Mouse (Mus musculus): Measurements from ENCODE around the gene Zc3h4. TPM values are rescaled to one million over a fixed set of nuclear protein-coding genes. Genes with fewer than 3 reads are reported as not detected.
A peak's percentile ranks its signal among the peaks of the same experiment; 100 is the strongest.

Gene Zc3h4
- 59.1 and 96.9 TPM in 2 replicates for polyA plus RNA-seq (2012; ENCODE audit: insufficient read depth, low replicate concordance)

DNA sequence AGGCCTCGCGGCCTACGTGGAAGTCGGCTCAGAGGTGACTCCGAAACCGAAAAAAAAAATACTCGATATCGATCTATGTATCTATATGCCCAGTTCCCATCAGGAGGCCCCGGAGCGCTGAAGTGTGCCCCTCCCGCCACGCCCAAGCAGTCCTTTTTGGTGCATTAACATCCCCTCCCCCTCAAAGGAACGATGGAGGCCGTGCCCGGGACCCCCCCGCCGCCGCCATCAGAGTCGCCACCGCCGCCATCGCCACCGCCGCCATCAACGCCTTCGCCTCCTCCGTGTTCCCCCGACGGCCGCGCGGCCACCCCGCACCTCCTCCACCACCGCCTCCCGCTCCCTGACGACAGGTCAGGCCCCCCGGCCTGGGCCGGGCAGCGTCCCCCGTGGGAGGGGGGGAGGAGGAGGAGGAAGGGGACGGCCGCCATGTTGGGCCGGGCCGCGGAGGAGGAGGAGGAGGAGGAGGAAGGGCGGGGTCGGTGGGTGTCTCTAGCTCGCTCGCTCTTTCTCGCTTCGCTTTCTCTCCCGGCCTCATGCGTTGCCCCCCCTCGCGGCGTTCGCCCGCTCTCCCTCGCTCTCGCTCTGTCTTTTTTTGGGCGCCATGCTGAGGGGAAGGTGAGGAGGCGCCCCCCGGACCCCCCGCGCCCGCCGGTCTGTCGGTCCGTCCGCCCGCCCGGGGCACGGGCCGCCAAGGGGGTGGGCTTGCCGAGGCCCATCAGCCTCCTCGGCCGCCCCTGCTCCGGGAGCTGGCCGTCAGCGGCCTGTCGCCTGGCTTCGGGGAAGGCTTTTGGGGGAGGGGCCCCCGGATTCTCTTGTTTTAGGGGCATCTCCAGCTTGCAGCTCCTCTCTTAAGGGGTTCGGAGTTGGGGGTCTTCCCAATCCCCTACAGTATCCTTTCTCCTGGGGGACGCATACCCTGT is at the start of gene Zc3h4:
Gene Zc3h4 (plus strand): TSS at position 222 of the 923 bp plus-strand sequence.
- H3K4me1 ChIP-seq = peaks cover 55% of the 10 kb centered on the region
- peaks cover 26% of the 10 kb centered on the region for H3K36me3 ChIP-seq (replicated peaks; ENCODE audit: low read length)
- H3K27me3 ChIP-seq (replicated peaks) = no peaks in the 10 kb centered on the region
- peak within 1 kb of the TSS; percentile 98 for H3K4me3 ChIP-seq (replicated peaks)
- H3K9me3 ChIP-seq = no peaks in the 10 kb centered on the region
- TF ChIP-seq GATA1 (IDR thresholded peaks at IDR 0.05; ENCODE audit: borderline replicate concordance, low read length) (no peak), FLI1 (IDR thresholded peaks at IDR 0.05; ENCODE audit: low read length) (no peak)

DNA sequence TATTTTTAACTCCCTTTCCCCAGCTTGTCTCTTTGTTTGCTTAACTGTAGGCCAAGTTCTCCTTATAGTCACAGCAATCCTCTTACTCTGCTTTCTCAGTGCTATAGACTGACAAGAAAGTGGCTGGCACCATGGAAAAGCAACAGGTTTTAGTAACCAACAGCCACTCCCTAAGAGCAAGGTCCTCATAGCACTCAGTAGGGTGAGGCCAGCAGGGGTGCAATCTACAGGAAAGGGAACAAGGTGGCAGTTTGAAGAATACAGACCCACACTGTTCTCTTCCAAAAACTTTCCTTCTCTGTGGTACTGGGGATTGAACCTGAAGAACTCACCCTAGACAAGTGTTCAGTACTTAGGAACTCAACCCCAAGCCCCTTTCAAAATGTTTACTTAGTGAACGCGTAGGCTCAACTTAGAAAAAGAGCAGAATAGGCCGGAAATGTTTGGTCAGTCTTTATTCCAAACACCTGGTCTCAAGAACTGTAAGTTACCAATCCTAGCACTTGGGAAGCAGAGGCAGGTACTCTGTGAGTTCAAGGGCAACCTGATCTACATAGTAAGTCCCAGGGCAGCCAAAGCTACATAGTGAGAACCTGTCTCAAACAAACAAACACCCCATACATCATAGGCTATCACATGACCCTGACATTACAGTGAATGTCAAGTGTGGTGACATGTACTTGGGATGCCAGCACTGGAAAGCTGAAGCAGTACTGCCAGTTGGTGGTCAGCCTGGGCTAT is 44.7 kb upstream of the Zc3h4 start:
- Histone ChIP-seq H3K4me3 (replicated peaks) (no peak overlapping the region), H3K27me3 (replicated peaks) (no peaks in the 10 kb centered on the region), H3K9me3 (no peaks in the 10 kb centered on the region), H3K36me3 (replicated peaks; ENCODE audit: low read length) (peaks cover 81% of the 10 kb centered on the region), H3K4me1 (peaks cover 26% of the 10 kb centered on the region)
- TF ChIP-seq GATA1 (IDR thresholded peaks at IDR 0.05; ENCODE audit: borderline replicate concordance, low read length) (no peak), FLI1 (IDR thresholded peaks at IDR 0.05; ENCODE audit: low read length) (no peak)

DNA sequence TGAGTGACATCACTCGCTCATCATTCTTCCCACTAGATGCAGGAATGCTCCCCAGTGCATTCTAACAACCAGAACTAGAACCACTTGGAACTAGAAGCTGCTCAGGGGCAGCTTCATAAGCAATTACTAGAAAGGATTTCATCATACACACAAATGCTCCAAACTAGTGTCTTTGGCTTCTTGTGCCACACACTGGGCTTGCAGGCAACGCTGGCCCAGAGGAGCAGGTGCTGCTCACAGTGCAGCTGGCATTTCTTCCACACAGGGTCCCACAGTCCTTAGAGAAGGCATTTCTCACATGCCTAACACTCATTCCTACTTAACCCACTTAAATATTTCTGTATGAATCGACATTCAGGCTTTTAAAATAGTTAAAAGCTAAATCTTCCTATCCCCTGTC is 43.1 kb upstream of the Zc3h4 start:
- no peak for TF ChIP-seq FLI1 (IDR thresholded peaks at IDR 0.05; ENCODE audit: low read length)
- H3K9me3 ChIP-seq = no peaks in the 10 kb centered on the region
- peaks cover 81% of the 10 kb centered on the region for H3K36me3 ChIP-seq (replicated peaks; ENCODE audit: low read length)
- peaks cover 30% of the 10 kb centered on the region for H3K4me1 ChIP-seq
- no peak overlapping the region for H3K4me3 ChIP-seq (replicated peaks)
- H3K27me3 ChIP-seq (replicated peaks) = no peaks in the 10 kb centered on the region

DNA sequence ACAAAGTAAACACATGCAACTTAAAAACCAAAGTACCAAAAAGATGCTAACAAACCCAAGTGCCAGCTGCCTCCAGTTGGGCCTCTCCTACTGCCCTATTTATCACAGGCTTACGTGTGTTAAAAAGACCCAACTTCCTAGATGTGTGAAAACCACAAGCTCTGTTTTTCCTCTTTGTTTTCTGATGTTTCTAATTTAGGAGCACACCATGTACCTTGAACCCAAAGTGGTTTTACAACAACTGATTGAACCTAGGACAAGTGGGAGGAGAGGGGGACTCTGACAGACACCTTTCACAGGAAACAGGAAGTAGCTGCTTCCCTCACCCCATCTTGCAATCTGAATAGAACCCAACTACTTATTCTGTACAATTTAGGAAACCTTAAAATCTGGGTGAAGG is 36.4 kb upstream of the Zc3h4 start:
- peaks cover 79% of the 10 kb centered on the region for H3K4me1 ChIP-seq
- no peaks in the 10 kb centered on the region for H3K27me3 ChIP-seq (replicated peaks)
- no peaks in the 10 kb centered on the region for H3K9me3 ChIP-seq
- no peak overlapping the region for H3K4me3 ChIP-seq (replicated peaks)
- no peak for TF ChIP-seq GATA1 (IDR thresholded peaks at IDR 0.05; ENCODE audit: borderline replicate concordance, low read length)
- no peak for TF ChIP-seq FLI1 (IDR thresholded peaks at IDR 0.05; ENCODE audit: low read length)
- peaks cover 92% of the 10 kb centered on the region for H3K36me3 ChIP-seq (replicated peaks; ENCODE audit: low read length)

DNA sequence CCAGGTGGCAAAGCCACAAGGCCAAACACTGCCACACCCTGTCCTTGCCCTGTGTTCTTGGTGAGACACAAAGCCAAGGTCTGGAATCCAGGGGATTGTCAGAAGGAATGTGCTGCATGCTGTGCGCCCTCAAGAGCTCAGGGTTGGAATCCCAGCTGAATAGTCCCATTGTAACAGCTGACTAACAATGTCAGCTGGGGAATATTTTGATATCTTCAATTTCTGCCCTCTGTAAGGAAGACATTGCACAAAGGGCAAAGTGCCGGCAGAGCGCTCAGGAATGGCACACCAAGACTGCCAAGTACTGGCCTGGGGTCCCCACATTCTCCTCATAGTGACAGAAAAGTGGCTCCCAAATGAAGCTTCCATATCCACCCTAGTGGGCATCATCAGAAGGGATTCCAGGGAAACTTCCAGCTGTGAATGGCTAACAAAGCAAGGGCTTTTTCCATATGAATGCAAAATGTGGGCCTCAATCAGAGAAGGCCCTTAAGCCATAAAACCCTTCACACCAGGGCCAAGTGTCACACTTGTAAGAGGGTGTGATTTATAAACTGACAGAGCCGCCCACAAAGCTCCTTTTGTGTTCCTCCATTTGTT is 35.7 kb upstream of the Zc3h4 start:
- H3K36me3 ChIP-seq (replicated peaks; ENCODE audit: low read length) = peaks cover 94% of the 10 kb centered on the region

DNA sequence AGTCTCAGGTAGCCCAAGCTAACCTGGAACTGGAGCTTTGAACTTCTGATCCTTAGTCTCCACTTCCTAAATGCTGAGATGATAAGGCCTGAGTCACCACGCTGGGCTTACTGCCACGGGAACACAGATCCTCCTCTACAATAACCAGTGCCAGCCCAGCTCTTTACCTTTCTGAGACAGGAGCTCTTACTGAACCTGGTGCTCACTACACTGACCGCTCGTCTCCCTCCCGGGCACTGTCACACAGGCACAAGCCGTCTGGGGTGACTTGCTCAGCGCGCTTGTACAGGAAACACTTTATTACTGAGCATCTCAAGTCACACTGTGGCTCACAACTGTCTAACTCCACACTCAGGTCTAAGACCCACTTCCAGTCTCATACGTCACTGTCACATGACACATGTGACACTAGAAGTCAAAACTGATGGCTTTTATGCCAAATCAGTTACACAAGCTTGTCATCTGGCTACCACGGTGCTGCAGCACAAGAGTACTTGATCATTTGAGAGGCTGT is 34.5 kb upstream of the Zc3h4 start:
- Histone ChIP-seq H3K36me3 (replicated peaks; ENCODE audit: low read length) (peaks cover 94% of the 10 kb centered on the region), H3K27me3 (replicated peaks) (no peaks in the 10 kb centered on the region), H3K9me3 (no peaks in the 10 kb centered on the region), H3K4me1 (peaks cover 95% of the 10 kb centered on the region), H3K4me3 (replicated peaks) (no peak overlapping the region)
- TF ChIP-seq FLI1 (IDR thresholded peaks at IDR 0.05; ENCODE audit: low read length) (no peak), GATA1 (IDR thresholded peaks at IDR 0.05; ENCODE audit: borderline replicate concordance, low read length) (no peak)

More for the DNA sequence above, 35.7 kb upstream of the Zc3h4 start:
- no peak for TF ChIP-seq FLI1 (IDR thresholded peaks at IDR 0.05; ENCODE audit: low read length)
- TF ChIP-seq GATA1 (IDR thresholded peaks at IDR 0.05; ENCODE audit: borderline replicate concordance, low read length) = no peak
- Histone ChIP-seq H3K27me3 (replicated peaks) (no peaks in the 10 kb centered on the region), H3K4me3 (replicated peaks) (no peak overlapping the region), H3K4me1 (peaks cover 83% of the 10 kb centered on the region), H3K9me3 (no peaks in the 10 kb centered on the region)

DNA sequence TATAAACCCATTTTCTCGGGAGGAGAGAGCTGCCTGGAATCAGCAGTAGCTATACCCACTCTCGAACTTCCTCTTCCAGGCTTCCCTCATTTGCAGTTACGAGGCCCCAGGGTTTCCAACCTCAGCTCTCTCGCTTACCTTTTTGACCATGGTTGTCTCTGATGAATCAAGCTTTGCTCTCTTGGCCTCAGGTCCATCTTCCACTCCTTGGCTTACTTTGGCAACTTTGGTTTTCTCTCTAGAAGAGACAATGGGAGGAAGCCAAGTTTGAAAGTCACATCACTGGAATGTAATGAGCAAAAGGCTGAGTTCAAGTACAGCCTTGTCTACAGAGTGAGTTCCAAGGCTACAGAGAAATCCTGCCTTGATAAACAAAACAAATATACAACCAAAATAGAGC is 34.0 kb upstream of the Zc3h4 start:
- Histone ChIP-seq H3K27me3 (replicated peaks) (no peaks in the 10 kb centered on the region), H3K4me3 (replicated peaks) (no peak overlapping the region), H3K36me3 (replicated peaks; ENCODE audit: low read length) (peaks cover 90% of the 10 kb centered on the region), H3K9me3 (no peaks in the 10 kb centered on the region), H3K4me1 (peaks cover 94% of the 10 kb centered on the region)
- TF ChIP-seq FLI1 (IDR thresholded peaks at IDR 0.05; ENCODE audit: low read length) = no peak
- TF ChIP-seq GATA1 (IDR thresholded peaks at IDR 0.05; ENCODE audit: borderline replicate concordance, low read length) = no peak

DNA sequence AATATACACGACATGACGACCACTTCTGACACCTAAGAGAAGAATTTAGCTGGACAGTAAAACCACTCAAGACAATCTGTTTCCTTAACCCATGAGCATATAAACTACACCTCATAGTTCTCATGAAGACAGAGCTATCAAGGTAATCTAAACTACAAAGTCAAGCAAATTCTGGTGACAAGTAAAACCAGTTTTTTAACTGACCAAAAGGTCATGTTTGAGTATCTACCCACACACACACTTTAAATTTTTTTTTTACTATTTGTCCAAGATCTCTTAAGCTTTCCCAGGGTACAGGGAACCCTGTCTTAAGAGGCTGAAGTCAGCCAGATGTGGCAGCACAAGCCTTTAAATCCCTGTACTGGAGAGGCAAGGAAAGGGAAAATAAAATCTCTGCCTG is 31.9 kb upstream of the Zc3h4 start:
- H3K36me3 ChIP-seq (replicated peaks; ENCODE audit: low read length) = peaks cover 77% of the 10 kb centered on the region
- no peaks in the 10 kb centered on the region for H3K9me3 ChIP-seq
- no peak overlapping the region for H3K4me3 ChIP-seq (replicated peaks)
- no peaks in the 10 kb centered on the region for H3K27me3 ChIP-seq (replicated peaks)
- H3K4me1 ChIP-seq = peaks cover 88% of the 10 kb centered on the region
- TF ChIP-seq FLI1 (IDR thresholded peaks at IDR 0.05; ENCODE audit: low read length) (no peak), GATA1 (IDR thresholded peaks at IDR 0.05; ENCODE audit: borderline replicate concordance, low read length) (no peak)

DNA sequence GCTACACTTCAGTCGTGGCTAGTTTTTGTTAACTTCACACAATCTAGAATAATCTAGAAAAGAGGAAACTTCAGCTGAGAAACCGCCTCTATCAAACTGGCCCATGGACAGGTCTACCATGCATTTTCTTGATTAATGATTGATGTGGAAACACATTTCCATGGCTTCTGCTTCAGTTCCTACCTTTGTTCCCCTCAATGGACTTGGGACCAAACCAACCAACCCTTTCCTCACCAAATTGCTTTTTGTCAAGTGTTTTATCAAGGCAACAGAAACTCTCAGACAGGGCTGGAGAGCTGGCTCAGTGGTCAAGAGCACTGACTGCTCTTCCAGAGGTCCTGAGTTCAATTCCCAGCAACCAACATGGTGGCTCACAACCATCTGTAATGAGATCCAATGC is 30.1 kb upstream of the Zc3h4 start:
- Histone ChIP-seq H3K4me1 (peaks cover 75% of the 10 kb centered on the region), H3K36me3 (replicated peaks; ENCODE audit: low read length) (peaks cover 76% of the 10 kb centered on the region), H3K27me3 (replicated peaks) (no peaks in the 10 kb centered on the region), H3K4me3 (replicated peaks) (no peak overlapping the region), H3K9me3 (no peaks in the 10 kb centered on the region)
- TF ChIP-seq FLI1 (IDR thresholded peaks at IDR 0.05; ENCODE audit: low read length) (no peak), GATA1 (IDR thresholded peaks at IDR 0.05; ENCODE audit: borderline replicate concordance, low read length) (no peak)
